Mouse (Mus musculus) ES-Bruce4 (cell line): ENCODE data around the gene Cass4. TPM values are rescaled to one million over a fixed set of nuclear protein-coding genes. Genes with fewer than 3 reads are reported as not detected.

Experiments used
- H3K27ac ChIP-seq: 2 replicates; pipeline ENCODE4 v1.5.1; 2012; ENCODE audit warnings: low read length, inconsistent platforms; ENCODE audit not compliant: insufficient read depth
- H3K27me3 ChIP-seq: 2 replicates; pipeline ENCODE4 v1.6.1; 2012; ENCODE audit warnings: mild to moderate bottlenecking, low read length, inconsistent platforms; ENCODE audit not compliant: control insufficient read depth, poor library complexity, insufficient read depth, severe bottlenecking
- H3K36me3 ChIP-seq: 2 replicates; pipeline ENCODE4 v1.6.1; 2012; ENCODE audit warnings: inconsistent platforms, mild to moderate bottlenecking, low read length, moderate library complexity; ENCODE audit not compliant: control insufficient read depth, poor library complexity, insufficient read depth, severe bottlenecking
- H3K4me1 ChIP-seq: one replicate; pipeline ENCODE4 v1.8.1; 2011; ENCODE audit warnings: low read length; ENCODE audit not compliant: control insufficient read depth, insufficient read depth
- H3K4me3 ChIP-seq: 2 replicates; pipeline ENCODE4 v1.5.1; 2011; ENCODE audit warnings: low read depth, mild to moderate bottlenecking, low read length
- H3K9ac ChIP-seq: 2 replicates; pipeline ENCODE4 v1.6.1; 2012; ENCODE audit warnings: low read depth, mild to moderate bottlenecking, inconsistent platforms; ENCODE audit not compliant: poor library complexity, severe bottlenecking
- H3K9me3 ChIP-seq: replicated peaks from 2 replicates; pipeline ENCODE4 v1.6.1; 2012; ENCODE audit warnings: mild to moderate bottlenecking, low read length, inconsistent platforms; ENCODE audit not compliant: control insufficient read depth, poor library complexity, insufficient read depth, severe bottlenecking
- CTCF ChIP-seq: IDR thresholded peaks from one replicate; pipeline ENCODE4 v1.8.1; 2011; ENCODE audit warnings: low read depth, low read length
- EP300 ChIP-seq: IDR thresholded peaks from 2 replicates; pipeline ENCODE4 v1.6.1; 2011; ENCODE audit warnings: low read depth, low read length; ENCODE audit not compliant: insufficient read depth
- POLR2A ChIP-seq: IDR thresholded peaks from one replicate; pipeline ENCODE4 v1.8.1; 2011; ENCODE audit warnings: low read length; ENCODE audit not compliant: insufficient read depth
- polyA plus RNA-seq: library from polyadenylated mRNA; stranded (reverse); fragments of >200 nt; gene quantifications from 2 replicates; pipeline ENCODE4 v1.2.4, GENCODE M21; 2011; ENCODE audit warnings: low read depth; ENCODE audit not compliant: missing spikeins, insufficient read depth, insufficient read length

Cass4 gene
- polyA plus RNA-seq, 1 experiment: 0.37 TPM

GRCm38 (mm10) chr2:172405011-172405410, 11.4 kb downstream of the Cass4 start:
- Histone ChIP-seq H3K36me3 (no peaks in the 10 kb centered on the region), H3K9me3 (no peaks in the 10 kb centered on the region), H3K27me3 (no peaks in the 10 kb centered on the region), H3K4me1 (no peaks in the 10 kb centered on the region), H3K9ac (no peak overlapping the region), H3K27ac (no peak overlapping the region), H3K4me3 (no peak overlapping the region)
- TF ChIP-seq EP300: no peak
- TF ChIP-seq CTCF: no peak
- TF ChIP-seq POLR2A: no peak

- Histone ChIP-seq H3K27ac (no peak overlapping the region), H3K4me3 (no peak overlapping the region), H3K9me3 (no peaks in the 10 kb centered on the region), H3K36me3 (no peaks in the 10 kb centered on the region), H3K9ac (no peak overlapping the region), H3K4me1 (no peaks in the 10 kb centered on the region), H3K27me3 (no peaks in the 10 kb centered on the region)
- TF ChIP-seq POLR2A (no peak), CTCF (no peak), EP300 (no peak)
These were observed 12.6 kb downstream of the Cass4 start for GRCm38 (mm10) chr2:172406173-172406572.

DNA sequence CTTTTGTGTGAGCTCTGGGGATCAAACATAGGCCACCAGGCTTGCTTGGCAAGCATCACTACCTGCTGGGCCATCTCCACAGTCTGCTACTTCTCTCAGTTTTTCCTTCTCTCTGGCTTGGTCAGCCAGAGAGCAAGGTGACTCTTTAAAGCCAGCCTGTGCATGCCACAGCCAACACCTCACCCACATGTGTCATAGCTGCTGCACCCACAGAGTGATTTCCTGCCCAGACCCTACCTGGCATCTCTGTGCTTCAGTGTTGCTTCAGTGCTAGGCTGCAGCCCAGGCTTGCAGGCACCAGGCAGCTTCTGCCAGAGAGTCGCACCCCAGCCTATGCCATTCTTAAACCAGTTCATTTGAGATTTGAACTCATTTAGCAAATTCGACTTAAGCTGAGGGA, 13.9 kb downstream of the Cass4 start:
- TF ChIP-seq CTCF (no peak), POLR2A (no peak), EP300 (no peak)
- Histone ChIP-seq H3K36me3 (no peaks in the 10 kb centered on the region), H3K4me1 (peaks cover 2% of the 10 kb centered on the region), H3K27ac (no peak overlapping the region), H3K9ac (no peak overlapping the region), H3K27me3 (no peaks in the 10 kb centered on the region), H3K9me3 (no peaks in the 10 kb centered on the region), H3K4me3 (no peak overlapping the region)

DNA sequence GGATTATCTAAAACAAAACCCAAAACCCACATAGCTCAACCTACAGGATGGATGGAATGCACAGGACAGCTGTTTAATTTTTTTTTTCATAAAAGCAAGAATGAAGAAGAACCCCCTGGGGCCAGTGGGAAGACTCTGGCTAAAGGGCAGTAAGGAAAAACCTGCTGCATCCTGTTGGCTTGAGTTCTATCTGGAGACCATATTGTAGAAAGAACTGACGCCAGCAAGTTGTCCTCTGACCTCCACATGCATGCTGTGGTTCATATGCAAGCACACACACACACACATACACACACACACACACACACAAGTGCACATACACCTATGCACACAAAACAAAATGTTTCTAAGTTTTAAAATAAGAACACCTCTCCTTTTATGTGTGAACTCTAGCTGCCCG, 17.1 kb downstream of the Cass4 start:
- Histone ChIP-seq H3K4me1 (peaks cover 2% of the 10 kb centered on the region), H3K9me3 (no peaks in the 10 kb centered on the region), H3K9ac (no peak overlapping the region), H3K4me3 (no peak overlapping the region), H3K27me3 (no peaks in the 10 kb centered on the region), H3K36me3 (no peaks in the 10 kb centered on the region), H3K27ac (no peak overlapping the region)
- no peak for TF ChIP-seq POLR2A
- no peak for TF ChIP-seq CTCF
- TF ChIP-seq EP300: no peak

DNA sequence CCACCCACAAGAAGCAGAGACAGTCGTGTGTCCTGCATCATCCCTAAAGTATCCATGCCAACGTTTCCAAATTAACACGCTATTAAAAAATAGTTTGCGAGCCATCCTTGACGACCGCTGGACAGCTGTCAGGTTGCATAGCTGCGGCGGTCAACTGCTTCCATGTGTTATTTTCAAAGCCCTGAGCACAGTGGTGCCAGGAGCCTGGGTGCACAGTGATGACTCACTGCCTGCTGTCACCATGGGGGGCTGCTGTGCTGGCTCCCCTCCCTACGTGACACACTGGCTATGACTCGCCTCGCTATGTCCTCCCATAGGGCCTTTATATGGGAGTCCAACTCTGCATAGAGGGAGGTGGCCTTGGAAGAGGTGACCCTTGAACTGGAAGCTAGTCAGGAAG, 17.5 kb downstream of the Cass4 start:
- H3K9me3 ChIP-seq: no peaks in the 10 kb centered on the region
- H3K36me3 ChIP-seq: no peaks in the 10 kb centered on the region
- no peak overlapping the region for H3K27ac ChIP-seq
- TF ChIP-seq POLR2A: no peak
- no peak for TF ChIP-seq CTCF
- H3K9ac ChIP-seq: no peak overlapping the region
- H3K4me3 ChIP-seq: no peak overlapping the region
- peaks cover 2% of the 10 kb centered on the region for H3K4me1 ChIP-seq
- H3K27me3 ChIP-seq: no peaks in the 10 kb centered on the region

DNA sequence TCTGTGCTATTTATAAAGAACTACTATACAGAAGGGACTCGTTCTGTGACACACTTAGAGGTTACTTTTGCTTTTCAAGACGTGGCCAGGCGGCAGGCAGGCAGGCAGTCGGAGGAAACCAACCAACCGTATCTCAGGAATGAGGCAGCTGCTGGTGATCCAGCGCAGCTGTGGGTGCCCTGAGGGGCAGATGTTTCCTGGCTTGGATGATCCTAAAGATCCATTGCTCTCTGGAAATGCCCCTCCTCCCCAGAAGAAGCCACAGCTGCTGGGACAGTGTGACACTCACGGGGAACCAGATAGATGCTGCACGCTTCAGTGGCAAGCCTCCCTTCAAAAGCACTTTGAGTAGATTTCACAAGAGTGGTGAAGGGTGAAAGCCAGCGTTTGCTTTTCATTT, 18.9 kb downstream of the Cass4 start:
- TF ChIP-seq CTCF (no peak), POLR2A (no peak), EP300 (no peak)
- Histone ChIP-seq H3K4me1 (peaks cover 2% of the 10 kb centered on the region), H3K27me3 (no peaks in the 10 kb centered on the region), H3K9ac (no peak overlapping the region), H3K9me3 (no peaks in the 10 kb centered on the region), H3K4me3 (no peak overlapping the region), H3K27ac (no peak overlapping the region), H3K36me3 (no peaks in the 10 kb centered on the region)

DNA sequence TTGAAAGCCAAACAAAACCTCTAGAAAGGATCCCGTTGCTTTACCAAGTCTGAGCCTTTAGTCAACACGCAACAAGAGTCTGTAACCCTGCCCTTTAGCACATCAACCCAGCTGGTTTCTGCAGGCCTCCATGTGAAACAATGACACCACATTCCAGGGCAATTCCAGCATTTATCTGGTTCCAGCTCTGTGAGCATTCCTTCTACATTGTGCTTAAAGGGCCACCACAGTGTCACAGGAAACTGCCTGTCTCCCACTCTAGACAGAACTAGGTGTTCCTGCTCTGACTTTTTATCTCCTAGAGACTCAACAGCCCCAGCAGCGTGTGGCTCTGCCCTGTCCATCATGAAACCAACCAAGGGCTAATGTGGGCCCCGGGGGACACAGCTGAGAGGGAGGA, 19.7 kb downstream of the Cass4 start:
- no peak overlapping the region for H3K27ac ChIP-seq
- H3K9ac ChIP-seq: no peak overlapping the region
- peaks cover 2% of the 10 kb centered on the region for H3K4me1 ChIP-seq
- no peaks in the 10 kb centered on the region for H3K9me3 ChIP-seq
- no peak overlapping the region for H3K4me3 ChIP-seq
- no peak for TF ChIP-seq CTCF
- TF ChIP-seq EP300: no peak
- TF ChIP-seq POLR2A: no peak
- H3K27me3 ChIP-seq: no peaks in the 10 kb centered on the region
- H3K36me3 ChIP-seq: no peaks in the 10 kb centered on the region
